Mouse (Mus musculus) kidney, embryonic 15.5 days (tissue): Measurements from ENCODE around the gene Rai1. TPM values are rescaled to one million over a fixed set of nuclear protein-coding genes. Genes with fewer than 3 reads are reported as not detected.

Experiments
- ATAC-seq: fragments of 200-750 bp; cut with Nextera tagmentation; replicated peaks from 2 replicates; pipeline ENCODE4 v1.8.0; 2017; ENCODE audit warnings: moderate TSS enrichment; ENCODE audit not compliant: low FRiP score
- H3K27ac ChIP-seq: fragments of 300-500 bp; sonication (generic); 2 replicates; pipeline ENCODE4 v1.5.1; 2015; ENCODE audit warnings: mild to moderate bottlenecking, inconsistent platforms
- H3K27me3 ChIP-seq: fragments of 300-500 bp; sonication (generic); 2 replicates; pipeline ENCODE4 v1.6.1; 2015; ENCODE audit warnings: inconsistent platforms
- H3K36me3 ChIP-seq: fragments of 300-500 bp; sonication (generic); 2 replicates; pipeline ENCODE4 v1.6.1; 2015; ENCODE audit warnings: inconsistent platforms
- H3K4me1 ChIP-seq: fragments of 300-500 bp; sonication (generic); 2 replicates; pipeline ENCODE4 v1.6.1; 2015; ENCODE audit warnings: inconsistent platforms
- H3K4me2 ChIP-seq: fragments of 300-500 bp; sonication (generic); 2 replicates; pipeline ENCODE4 v1.6.1; 2015; ENCODE audit warnings: moderate library complexity, mild to moderate bottlenecking, inconsistent platforms
- H3K4me3 ChIP-seq: fragments of 300-500 bp; sonication (generic); replicated peaks from 2 replicates; pipeline ENCODE4 v1.5.1; 2015; ENCODE audit warnings: mild to moderate bottlenecking, inconsistent platforms
- H3K9ac ChIP-seq: fragments of 300-500 bp; sonication (generic); 2 replicates; pipeline ENCODE4 v1.6.1; 2015; ENCODE audit warnings: mild to moderate bottlenecking, inconsistent platforms
- H3K9me3 ChIP-seq: fragments of 300-500 bp; sonication (generic); replicated peaks from 2 replicates; pipeline ENCODE4 v1.6.1; 2016; ENCODE audit warnings: inconsistent platforms
- WGBS: fragments of 180-500 bp; shearing (Covaris S2); methylation state at CpG from one replicate; pipeline ENCODE4 v1.1.7; 2015; ENCODE audit warnings: mixed read lengths; 5-methylcytosine and 5-hydroxymethylcytosine counted together
- polyA plus RNA-seq: library from polyadenylated mRNA; unstranded; fragments of >200 nt; fragmentation: Nextera tagmentation; extraction: Ambion mirVana; gene quantifications from 2 replicates; pipeline ENCODE4 v1.2.1, GENCODE M21; 2015

Rai1 gene
- polyA plus RNA-seq, 1 experiment from 2014 or later: 23.4 TPM

GRCm38 (mm10) chr11:60217467-60217866, 112.7 kb downstream of the Rai1 start:
- ATAC-seq: no peak
- Histone ChIP-seq H3K9me3 (no peaks in the 10 kb centered on the region), H3K4me1 (peaks cover 69% of the 10 kb centered on the region), H3K4me2 (no peak overlapping the region), H3K36me3 (peaks cover 14% of the 10 kb centered on the region), H3K27me3 (no peaks in the 10 kb centered on the region), H3K4me3 (no peak overlapping the region), H3K9ac (no peak overlapping the region), H3K27ac (no peak overlapping the region)
- 82% methylated on average over 7 of the region's 7 CpGs for WGBS

- 28% methylated on average over 8 of the region's 8 CpGs for WGBS
- peak overlapping the region; percentile 68 for H3K9ac ChIP-seq
- H3K4me3 ChIP-seq: peak overlapping the region; percentile 74
- H3K36me3 ChIP-seq: peaks cover 14% of the 10 kb centered on the region
- no peaks in the 10 kb centered on the region for H3K27me3 ChIP-seq
- no peaks in the 10 kb centered on the region for H3K9me3 ChIP-seq
- ATAC-seq: no peak
- H3K4me2 ChIP-seq: peak overlapping the region; percentile 68
- peak overlapping the region; percentile 92 for H3K27ac ChIP-seq
- peaks cover 66% of the 10 kb centered on the region for H3K4me1 ChIP-seq
Observed at GRCm38 (mm10) chr11:60219609-60220008, 114.8 kb downstream of the Rai1 start.

GRCm38 (mm10) chr11:60220291-60220804, 115.5 kb downstream of the Rai1 start:
- peak overlapping the region; percentile 68 for H3K9ac ChIP-seq
- ATAC-seq: peak; percentile 79
- under 1% methylated on average over 46 of the region's 46 CpGs for WGBS
- H3K4me2 ChIP-seq: peak overlapping the region; percentile 68
- H3K36me3 ChIP-seq: peaks cover 14% of the 10 kb centered on the region
- H3K27ac ChIP-seq: peak overlapping the region; percentile 92
- H3K9me3 ChIP-seq: no peaks in the 10 kb centered on the region
- H3K4me3 ChIP-seq: peak overlapping the region; percentile 74
- peaks cover 68% of the 10 kb centered on the region for H3K4me1 ChIP-seq
- H3K27me3 ChIP-seq: no peaks in the 10 kb centered on the region

GRCm38 (mm10) chr11:60221425-60221824, 116.6 kb downstream of the Rai1 start:
- no peak for ATAC-seq

GRCm38 (mm10) chr11:60222085-60222468, 117.3 kb downstream of the Rai1 start:
- Histone ChIP-seq H3K36me3 (peaks cover 14% of the 10 kb centered on the region), H3K27ac (no peak overlapping the region), H3K4me2 (peak overlapping the region; percentile 89), H3K9ac (0 out of 2 replicates have a peak overlapping the region, but pooled peaks have one; percentile 46), H3K9me3 (no peaks in the 10 kb centered on the region), H3K4me3 (peak overlapping the region; percentile 47), H3K27me3 (no peaks in the 10 kb centered on the region), H3K4me1 (peaks cover 52% of the 10 kb centered on the region)
- 56% methylated on average over 3 of the region's 3 CpGs for WGBS
- no peak for ATAC-seq

More at GRCm38 (mm10) chr11:60221425-60221824, 116.6 kb downstream of the Rai1 start:
- H3K36me3 ChIP-seq: peaks cover 14% of the 10 kb centered on the region
- H3K27ac ChIP-seq: no peak overlapping the region
- no peak overlapping the region for H3K4me3 ChIP-seq
- no peaks in the 10 kb centered on the region for H3K27me3 ChIP-seq
- 87% methylated on average over 6 of the region's 6 CpGs for WGBS
- no peak overlapping the region for H3K9ac ChIP-seq
- no peak overlapping the region for H3K4me2 ChIP-seq
- H3K4me1 ChIP-seq: peaks cover 58% of the 10 kb centered on the region
- no peaks in the 10 kb centered on the region for H3K9me3 ChIP-seq

GRCm38 (mm10) chr11:60222469-60223236, 117.8 kb downstream of the Rai1 start, which contains the start of gene Srebf1:
TSS of gene Srebf1 (minus strand) at chr11:60222581.
- H3K9ac ChIP-seq: peak within 1 kb of the TSS; percentile 46
- ATAC-seq: peak; percentile 66
- H3K36me3 ChIP-seq: peaks cover 12% of the 10 kb centered on the region
- no peaks in the 10 kb centered on the region for H3K27me3 ChIP-seq
- H3K4me1 ChIP-seq: peaks cover 46% of the 10 kb centered on the region
- H3K4me3 ChIP-seq: peak within 1 kb of the TSS; percentile 47
- no peaks in the 10 kb centered on the region for H3K9me3 ChIP-seq
- peak within 1 kb of the TSS; percentile 89 for H3K4me2 ChIP-seq
- WGBS: 5% methylated on average over 46 of the region's 46 CpGs
- H3K27ac ChIP-seq: peak within 1 kb of the TSS; percentile 85

- Histone ChIP-seq H3K27ac (no peak overlapping the region), H3K36me3 (peaks cover under 1% of the 10 kb centered on the region; the same call in 1 of the 2 replicates), H3K4me1 (peaks cover 32% of the 10 kb centered on the region), H3K9me3 (no peaks in the 10 kb centered on the region), H3K4me3 (no peak overlapping the region), H3K27me3 (no peaks in the 10 kb centered on the region), H3K9ac (no peak overlapping the region), H3K4me2 (no peak overlapping the region)
- ATAC-seq: no peak
- 53% methylated on average over 4 of the region's 4 CpGs for WGBS
Observed at GRCm38 (mm10) chr11:60224676-60225075, 119.9 kb downstream of the Rai1 start.

- Histone ChIP-seq H3K9ac (no peak overlapping the region), H3K27ac (no peak overlapping the region), H3K4me3 (no peak overlapping the region), H3K4me1 (peaks cover 36% of the 10 kb centered on the region), H3K9me3 (no peaks in the 10 kb centered on the region), H3K27me3 (no peaks in the 10 kb centered on the region), H3K36me3 (peaks cover 5% of the 10 kb centered on the region; the same call in 1 of the 2 replicates), H3K4me2 (no peak overlapping the region)
- WGBS: 84% methylated on average over 1 of the region's 1 CpGs
- ATAC-seq: no peak
Observed at GRCm38 (mm10) chr11:60225874-60226273, 121.1 kb downstream of the Rai1 start.

GRCm38 (mm10) chr11:60228525-60228924, 123.7 kb downstream of the Rai1 start:
- H3K9ac ChIP-seq: no peak overlapping the region
- no peak overlapping the region for H3K4me3 ChIP-seq
- peaks cover 44% of the 10 kb centered on the region for H3K4me1 ChIP-seq
- no peak overlapping the region for H3K4me2 ChIP-seq
- peaks cover 5% of the 10 kb centered on the region; the same call in 1 of the 2 replicates for H3K36me3 ChIP-seq
- no peaks in the 10 kb centered on the region for H3K9me3 ChIP-seq
- WGBS: 57% methylated on average over 3 of the region's 3 CpGs
- no peak for ATAC-seq
- no peak overlapping the region for H3K27ac ChIP-seq
- no peaks in the 10 kb centered on the region for H3K27me3 ChIP-seq

GRCm38 (mm10) chr11:60229821-60230220, 125.0 kb downstream of the Rai1 start:
- Histone ChIP-seq H3K27me3 (no peaks in the 10 kb centered on the region), H3K4me2 (no peak overlapping the region), H3K4me1 (peaks cover 42% of the 10 kb centered on the region), H3K36me3 (peaks cover 5% of the 10 kb centered on the region; the same call in 1 of the 2 replicates), H3K4me3 (no peak overlapping the region), H3K9me3 (no peaks in the 10 kb centered on the region), H3K9ac (no peak overlapping the region), H3K27ac (peak overlapping the region; percentile 70)
- WGBS: 67% methylated on average over 13 of the region's 13 CpGs
- peak; percentile 67 for ATAC-seq

GRCm38 (mm10) chr11:60230512-60230911, 125.7 kb downstream of the Rai1 start:
- H3K36me3 ChIP-seq: peaks cover 6% of the 10 kb centered on the region; the same call in 1 of the 2 replicates
- no peaks in the 10 kb centered on the region for H3K9me3 ChIP-seq
- no peak overlapping the region for H3K9ac ChIP-seq
- no peak overlapping the region for H3K4me2 ChIP-seq
- peaks cover 41% of the 10 kb centered on the region for H3K4me1 ChIP-seq
- 89% methylated on average over 7 of the region's 7 CpGs for WGBS
- H3K27ac ChIP-seq: no peak overlapping the region
- ATAC-seq: no peak
- no peaks in the 10 kb centered on the region for H3K27me3 ChIP-seq
- no peak overlapping the region for H3K4me3 ChIP-seq

GRCm38 (mm10) chr11:60231326-60231725, 126.5 kb downstream of the Rai1 start:
- Histone ChIP-seq H3K9me3 (no peaks in the 10 kb centered on the region), H3K27me3 (no peaks in the 10 kb centered on the region), H3K9ac (no peak overlapping the region), H3K36me3 (peaks cover 11% of the 10 kb centered on the region; the same call in 1 of the 2 replicates), H3K27ac (no peak overlapping the region), H3K4me3 (no peak overlapping the region), H3K4me1 (peaks cover 41% of the 10 kb centered on the region), H3K4me2 (no peak overlapping the region)
- no peak for ATAC-seq
- 67% methylated on average over 3 of the region's 3 CpGs for WGBS
